Mouse (Mus musculus): ENCODE measurements around the gene Iffo1. TPM values are rescaled to one million over a fixed set of nuclear protein-coding genes. Genes with fewer than 3 reads are reported as not detected.

Iffo1 gene
- polyA plus RNA-seq, 1 experiment = 51.8 TPM

GRCm38 (mm10) chr6:125132470-125132869, 12.6 kb upstream of the Iffo1 start:
- H3K4me1 ChIP-seq (ENCODE audit: control insufficient read depth, insufficient read depth, low read length) = peaks cover 6% of the 10 kb centered on the region
- TF ChIP-seq POLR2A (IDR thresholded peaks at IDR 0.05; ENCODE audit: borderline replicate concordance, low read depth, low read length) = no peak
- no peak for TF ChIP-seq CTCF (IDR thresholded peaks at IDR 0.05; ENCODE audit: low read depth, low read length)
- peak overlapping the region; percentile 86 for H3K4me3 ChIP-seq (ENCODE audit: insufficient read depth, low read length)
- H3K27ac ChIP-seq (ENCODE audit: insufficient read depth, low read depth, low read length) = peak overlapping the region; percentile 40

GRCm38 (mm10) chr6:125137002-125137671, 7.9 kb upstream of the Iffo1 start:
- H3K4me3 ChIP-seq (ENCODE audit: insufficient read depth, low read length) = no peak overlapping the region
- peaks cover 6% of the 10 kb centered on the region for H3K4me1 ChIP-seq (ENCODE audit: control insufficient read depth, insufficient read depth, low read length)
- no peak overlapping the region for H3K27ac ChIP-seq (ENCODE audit: insufficient read depth, low read depth, low read length)
- TF ChIP-seq CTCF (IDR thresholded peaks at IDR 0.05; ENCODE audit: low read depth, low read length) (peak; percentile 75), POLR2A (IDR thresholded peaks at IDR 0.05; ENCODE audit: borderline replicate concordance, low read depth, low read length) (no peak)

- Histone ChIP-seq H3K4me1 (ENCODE audit: control insufficient read depth, insufficient read depth, low read length) (0 out of 2 replicates have a peak, but pooled peaks cover under 1% of the 10 kb centered on the region), H3K27ac (ENCODE audit: insufficient read depth, low read depth, low read length) (no peak overlapping the region), H3K4me3 (ENCODE audit: insufficient read depth, low read length) (no peak overlapping the region)
- no peak for TF ChIP-seq POLR2A (IDR thresholded peaks at IDR 0.05; ENCODE audit: borderline replicate concordance, low read depth, low read length)
- TF ChIP-seq CTCF (IDR thresholded peaks at IDR 0.05; ENCODE audit: low read depth, low read length) = no peak
Measured at GRCm38 (mm10) chr6:125139747-125140146, 5.3 kb upstream of the Iffo1 start.

GRCm38 (mm10) chr6:125142436-125142835, 2.6 kb upstream of the Iffo1 start:
- no peak for TF ChIP-seq POLR2A (IDR thresholded peaks at IDR 0.05; ENCODE audit: borderline replicate concordance, low read depth, low read length)
- no peak for TF ChIP-seq CTCF (IDR thresholded peaks at IDR 0.05; ENCODE audit: low read depth, low read length)
- H3K4me3 ChIP-seq (ENCODE audit: insufficient read depth, low read length) = no peak overlapping the region

GRCm38 (mm10) chr6:125143128-125143527, 1.9 kb upstream of the Iffo1 start:
- Histone ChIP-seq H3K4me1 (ENCODE audit: control insufficient read depth, insufficient read depth, low read length) (peaks cover 20% of the 10 kb centered on the region), H3K27ac (ENCODE audit: insufficient read depth, low read depth, low read length) (no peak overlapping the region), H3K4me3 (ENCODE audit: insufficient read depth, low read length) (no peak overlapping the region)
- TF ChIP-seq CTCF (IDR thresholded peaks at IDR 0.05; ENCODE audit: low read depth, low read length) (no peak), POLR2A (IDR thresholded peaks at IDR 0.05; ENCODE audit: borderline replicate concordance, low read depth, low read length) (no peak)

More at GRCm38 (mm10) chr6:125142436-125142835, 2.6 kb upstream of the Iffo1 start:
- H3K4me1 ChIP-seq (ENCODE audit: control insufficient read depth, insufficient read depth, low read length) = peaks cover 14% of the 10 kb centered on the region
- no peak overlapping the region for H3K27ac ChIP-seq (ENCODE audit: insufficient read depth, low read depth, low read length)

GRCm38 (mm10) chr6:125143904-125144303, 1.1 kb upstream of the Iffo1 start:
- Histone ChIP-seq H3K27ac (ENCODE audit: insufficient read depth, low read depth, low read length) (no peak overlapping the region), H3K4me3 (ENCODE audit: insufficient read depth, low read length) (no peak overlapping the region), H3K4me1 (ENCODE audit: control insufficient read depth, insufficient read depth, low read length) (peaks cover 24% of the 10 kb centered on the region)
- no peak for TF ChIP-seq CTCF (IDR thresholded peaks at IDR 0.05; ENCODE audit: low read depth, low read length)
- TF ChIP-seq POLR2A (IDR thresholded peaks at IDR 0.05; ENCODE audit: borderline replicate concordance, low read depth, low read length) = no peak

GRCm38 (mm10) chr6:125145479-125145951, 474 bp downstream of the Iffo1 start:
- TF ChIP-seq CTCF (IDR thresholded peaks at IDR 0.05; ENCODE audit: low read depth, low read length) = no peak
- TF ChIP-seq POLR2A (IDR thresholded peaks at IDR 0.05; ENCODE audit: borderline replicate concordance, low read depth, low read length) = no peak
- H3K4me3 ChIP-seq (ENCODE audit: insufficient read depth, low read length) = peak overlapping the region; percentile 87
- H3K27ac ChIP-seq (ENCODE audit: insufficient read depth, low read depth, low read length) = peak overlapping the region; percentile 36
- H3K4me1 ChIP-seq (ENCODE audit: control insufficient read depth, insufficient read depth, low read length) = peaks cover 34% of the 10 kb centered on the region

GRCm38 (mm10) chr6:125146148-125146547, 1.1 kb downstream of the Iffo1 start:
- Histone ChIP-seq H3K4me1 (ENCODE audit: control insufficient read depth, insufficient read depth, low read length) (peaks cover 34% of the 10 kb centered on the region), H3K27ac (ENCODE audit: insufficient read depth, low read depth, low read length) (peak overlapping the region; percentile 40), H3K4me3 (ENCODE audit: insufficient read depth, low read length) (peak overlapping the region; percentile 87)
- no peak for TF ChIP-seq CTCF (IDR thresholded peaks at IDR 0.05; ENCODE audit: low read depth, low read length)
- no peak for TF ChIP-seq POLR2A (IDR thresholded peaks at IDR 0.05; ENCODE audit: borderline replicate concordance, low read depth, low read length)

GRCm38 (mm10) chr6:125146797-125147196, 1.8 kb downstream of the Iffo1 start:
- Histone ChIP-seq H3K4me1 (ENCODE audit: control insufficient read depth, insufficient read depth, low read length) (peaks cover 34% of the 10 kb centered on the region), H3K4me3 (ENCODE audit: insufficient read depth, low read length) (peak overlapping the region; percentile 87), H3K27ac (ENCODE audit: insufficient read depth, low read depth, low read length) (peak overlapping the region; percentile 62)
- TF ChIP-seq CTCF (IDR thresholded peaks at IDR 0.05; ENCODE audit: low read depth, low read length) (no peak), POLR2A (IDR thresholded peaks at IDR 0.05; ENCODE audit: borderline replicate concordance, low read depth, low read length) (no peak)

- Histone ChIP-seq H3K4me1 (ENCODE audit: control insufficient read depth, insufficient read depth, low read length) (peaks cover 34% of the 10 kb centered on the region), H3K27ac (ENCODE audit: insufficient read depth, low read depth, low read length) (peak overlapping the region; percentile 62), H3K4me3 (ENCODE audit: insufficient read depth, low read length) (peak overlapping the region; percentile 32)
- TF ChIP-seq POLR2A (IDR thresholded peaks at IDR 0.05; ENCODE audit: borderline replicate concordance, low read depth, low read length) = no peak
Measured at GRCm38 (mm10) chr6:125147329-125147728, 2.3 kb downstream of the Iffo1 start.

All from bone marrow macrophage, adult 2 months (primary cell).